Mouse (Mus musculus) ES-E14 (cell line): ENCODE measurements at regions not wholly inside any gene's neighbourhood (a gene's known extent, or its start where the extent isn't known, plus 50 kb on each side); places are given as distances from the start of the nearest gene placed in this dataset.

Experiments
- CHD2 ChIP-seq: IDR thresholded peaks from 2 replicates; pipeline ENCODE4 v1.6.1; 2014; ENCODE audit warnings: mild to moderate bottlenecking, low read depth, low read length, inconsistent platforms
- MAFK ChIP-seq: IDR thresholded peaks from 2 replicates; pipeline ENCODE4 v1.6.1; 2014; ENCODE audit warnings: mild to moderate bottlenecking, low read depth, low read length, inconsistent platforms; ENCODE audit not compliant: insufficient read depth
- ZC3H11A ChIP-seq: IDR thresholded peaks from 2 replicates; pipeline ENCODE4 v1.6.1; 2012; ENCODE audit warnings: low read depth, mild to moderate bottlenecking, inconsistent platforms, low read length, borderline replicate concordance
- ZNF384 ChIP-seq: IDR thresholded peaks from 2 replicates; pipeline ENCODE4 v1.6.1; 2012; ENCODE audit warnings: low read depth, low read length, inconsistent platforms

GRCm38 (mm10) chr14:102919261-102919801, 63.1 kb downstream of the Kctd12 start:
- no peak for TF ChIP-seq ZNF384
- no peak for TF ChIP-seq MAFK
- no peak for TF ChIP-seq CHD2
- TF ChIP-seq ZC3H11A = no peak
